Mouse (Mus musculus) forebrain, embryonic 13.5 days (tissue): ENCODE results near the gene Arl6. TPM values are rescaled to one million over a fixed set of nuclear protein-coding genes. Genes with fewer than 3 reads are reported as not detected.

Source experiments
- ATAC-seq: fragments of 200-750 bp; cut with Nextera tagmentation; 2 replicates; pipeline ENCODE4 v1.8.0; 2017
- H3K27ac ChIP-seq: fragments of 300-500 bp; sonication (generic); 2 replicates; pipeline ENCODE4 v1.5.1; 2015; ENCODE audit warnings: inconsistent platforms, mild to moderate bottlenecking, moderate library complexity
- H3K27me3 ChIP-seq: fragments of 300-500 bp; sonication (generic); 2 replicates; pipeline ENCODE4 v1.6.1; 2015; ENCODE audit warnings: mild to moderate bottlenecking, inconsistent platforms
- H3K36me3 ChIP-seq: fragments of 300-500 bp; sonication (generic); 2 replicates; pipeline ENCODE4 v1.6.1; 2015; ENCODE audit warnings: mild to moderate bottlenecking, inconsistent platforms; ENCODE audit not compliant: poor library complexity, severe bottlenecking
- H3K4me1 ChIP-seq: fragments of 300-500 bp; sonication (generic); 2 replicates; pipeline ENCODE4 v1.6.1; 2015; ENCODE audit warnings: inconsistent platforms
- H3K4me2 ChIP-seq: fragments of 300-500 bp; sonication (generic); 2 replicates; pipeline ENCODE4 v1.6.1; 2015; ENCODE audit warnings: inconsistent platforms, mild to moderate bottlenecking, moderate library complexity
- H3K4me3 ChIP-seq: fragments of 300-500 bp; sonication (generic); 2 replicates; pipeline ENCODE4 v1.5.1; 2015; ENCODE audit warnings: mild to moderate bottlenecking, inconsistent platforms
- H3K9ac ChIP-seq: fragments of 300-500 bp; sonication (generic); 2 replicates; pipeline ENCODE4 v1.6.1; 2015; ENCODE audit warnings: mild to moderate bottlenecking, inconsistent platforms
- H3K9me3 ChIP-seq: fragments of 300-500 bp; sonication (generic); replicated peaks from 2 replicates; pipeline ENCODE4 v1.6.1; 2016; ENCODE audit warnings: inconsistent platforms
- WGBS: fragments of 180-500 bp; shearing (Covaris S2); methylation state at CpG from one replicate; pipeline ENCODE4 v1.1.7; 2015; 5-methylcytosine and 5-hydroxymethylcytosine counted together
- polyA plus RNA-seq: library from polyadenylated mRNA; unstranded; fragments of >200 nt; fragmentation: Nextera tagmentation; extraction: Ambion mirVana; gene quantifications from 2 replicates; pipeline ENCODE4 v1.2.1, GENCODE M21; 2015

Arl6 gene
- polyA plus RNA-seq: 53.5 and 53.8 TPM in 2 replicates

- WGBS: 1% methylated on average over 46 of the region's 46 CpGs
- Histone ChIP-seq H3K4me3 (peak within 1 kb of the TSS; percentile 54), H3K9ac (peak within 1 kb of the TSS; percentile 72), H3K27me3 (no peaks in the 10 kb centered on the region), H3K4me1 (peaks cover 8% of the 10 kb centered on the region), H3K27ac (peak within 1 kb of the TSS; percentile 98), H3K36me3 (no peaks in the 10 kb centered on the region), H3K4me2 (peak within 1 kb of the TSS; percentile 66), H3K9me3 (no peaks in the 10 kb centered on the region)
- ATAC-seq: peak; percentile 98
These were observed at the start of gene Arl6 for GRCm38 (mm10) chr16:59639102-59639691. Gene Arl6 (minus strand): TSS chr16:59639391.

GRCm38 (mm10) chr16:59685135-59685534 is 45.9 kb upstream of the Arl6 start:
- WGBS: 74% methylated on average over 5 of the region's 5 CpGs
- Histone ChIP-seq H3K27ac (no peak overlapping the region), H3K27me3 (no peaks in the 10 kb centered on the region), H3K4me1 (no peaks in the 10 kb centered on the region), H3K36me3 (no peaks in the 10 kb centered on the region), H3K9ac (no peak overlapping the region), H3K4me3 (no peak overlapping the region), H3K9me3 (no peaks in the 10 kb centered on the region), H3K4me2 (no peak overlapping the region)
- ATAC-seq: no peak

GRCm38 (mm10) chr16:59683434-59683833 is 44.2 kb upstream of the Arl6 start:
- Histone ChIP-seq H3K36me3 (no peaks in the 10 kb centered on the region), H3K4me3 (no peak overlapping the region), H3K27me3 (no peaks in the 10 kb centered on the region), H3K4me1 (no peaks in the 10 kb centered on the region), H3K9me3 (no peaks in the 10 kb centered on the region), H3K9ac (no peak overlapping the region), H3K4me2 (peak overlapping the region; percentile 20; the same call in 1 of the 2 replicates), H3K27ac (no peak overlapping the region)
- WGBS: 6% methylated on average over 8 of the region's 8 CpGs
- ATAC-seq: peak; percentile 93

- H3K27ac ChIP-seq: no peak overlapping the region
- H3K27me3 ChIP-seq: no peaks in the 10 kb centered on the region
- H3K9me3 ChIP-seq: no peaks in the 10 kb centered on the region
- H3K4me3 ChIP-seq: no peak overlapping the region
- H3K36me3 ChIP-seq: no peaks in the 10 kb centered on the region
- no peaks in the 10 kb centered on the region for H3K4me1 ChIP-seq
- H3K9ac ChIP-seq: no peak overlapping the region
- H3K4me2 ChIP-seq: no peak overlapping the region
- 84% methylated on average over 8 of the region's 8 CpGs for WGBS
- ATAC-seq: no peak
These were observed 43.2 kb upstream of the Arl6 start for GRCm38 (mm10) chr16:59682216-59682891.

GRCm38 (mm10) chr16:59666938-59667337 is 27.7 kb upstream of the Arl6 start:
- no peak overlapping the region for H3K9ac ChIP-seq
- no peaks in the 10 kb centered on the region for H3K4me1 ChIP-seq
- no peaks in the 10 kb centered on the region for H3K9me3 ChIP-seq
- H3K4me3 ChIP-seq: no peak overlapping the region
- no peak overlapping the region for H3K27ac ChIP-seq
- H3K27me3 ChIP-seq: no peaks in the 10 kb centered on the region
- ATAC-seq: no peak
- 85% methylated on average over 2 of the region's 2 CpGs for WGBS
- H3K4me2 ChIP-seq: no peak overlapping the region
- H3K36me3 ChIP-seq: no peaks in the 10 kb centered on the region

GRCm38 (mm10) chr16:59643766-59644165 is 4.6 kb upstream of the Arl6 start:
- Histone ChIP-seq H3K4me3 (no peak overlapping the region), H3K27me3 (no peaks in the 10 kb centered on the region), H3K4me1 (no peaks in the 10 kb centered on the region), H3K4me2 (no peak overlapping the region), H3K36me3 (no peaks in the 10 kb centered on the region), H3K9me3 (no peaks in the 10 kb centered on the region), H3K27ac (no peak overlapping the region), H3K9ac (no peak overlapping the region)
- WGBS: 39% methylated on average over 2 of the region's 2 CpGs
- no peak for ATAC-seq

- H3K36me3 ChIP-seq: no peaks in the 10 kb centered on the region
- no peak for ATAC-seq
- peaks cover 8% of the 10 kb centered on the region for H3K4me1 ChIP-seq
- no peaks in the 10 kb centered on the region for H3K27me3 ChIP-seq
- no peak overlapping the region for H3K4me3 ChIP-seq
- H3K9me3 ChIP-seq: no peaks in the 10 kb centered on the region
- no peak overlapping the region for H3K27ac ChIP-seq
- H3K9ac ChIP-seq: no peak overlapping the region
- H3K4me2 ChIP-seq: no peak overlapping the region
- WGBS: 92% methylated on average over 3 of the region's 3 CpGs
These were observed 794 bp upstream of the Arl6 start for GRCm38 (mm10) chr16:59639985-59640384.

- Histone ChIP-seq H3K4me3 (no peak overlapping the region), H3K9me3 (no peaks in the 10 kb centered on the region), H3K9ac (no peak overlapping the region), H3K27ac (no peak overlapping the region), H3K4me2 (no peak overlapping the region), H3K27me3 (no peaks in the 10 kb centered on the region), H3K36me3 (peaks cover 9% of the 10 kb centered on the region), H3K4me1 (peaks cover 8% of the 10 kb centered on the region)
- ATAC-seq: no peak
- 85% methylated on average over 2 of the region's 2 CpGs for WGBS
These were observed 4.6 kb downstream of the Arl6 start for GRCm38 (mm10) chr16:59634598-59634997.

- ATAC-seq: no peak
- Histone ChIP-seq H3K27me3 (no peaks in the 10 kb centered on the region), H3K4me1 (no peaks in the 10 kb centered on the region), H3K27ac (no peak overlapping the region), H3K36me3 (no peaks in the 10 kb centered on the region), H3K9ac (no peak overlapping the region), H3K9me3 (no peaks in the 10 kb centered on the region), H3K4me2 (no peak overlapping the region), H3K4me3 (no peak overlapping the region)
- 99% methylated on average over 2 of the region's 2 CpGs for WGBS
These were observed 17.6 kb downstream of the Arl6 start for GRCm38 (mm10) chr16:59621554-59621953.

GRCm38 (mm10) chr16:59617167-59617566 is 22.0 kb downstream of the Arl6 start:
- peak; percentile 78 for ATAC-seq
- Histone ChIP-seq H3K9me3 (no peaks in the 10 kb centered on the region), H3K4me3 (no peak overlapping the region), H3K27me3 (no peaks in the 10 kb centered on the region), H3K4me1 (no peaks in the 10 kb centered on the region), H3K27ac (no peak overlapping the region), H3K36me3 (no peaks in the 10 kb centered on the region), H3K4me2 (no peak overlapping the region), H3K9ac (no peak overlapping the region)
- WGBS: 43% methylated on average over 3 of the region's 3 CpGs

GRCm38 (mm10) chr16:59615675-59616074 is 23.5 kb downstream of the Arl6 start:
- no peak overlapping the region for H3K27ac ChIP-seq

GRCm38 (mm10) chr16:59610750-59611149 is 28.4 kb downstream of the Arl6 start:
- no peak for ATAC-seq
- no peaks in the 10 kb centered on the region for H3K27me3 ChIP-seq
- H3K4me1 ChIP-seq: no peaks in the 10 kb centered on the region
- H3K36me3 ChIP-seq: peaks cover 4% of the 10 kb centered on the region; the same call in 1 of the 2 replicates
- WGBS: 79% methylated on average over 1 of the region's 1 CpGs
- H3K4me3 ChIP-seq: no peak overlapping the region
- H3K9ac ChIP-seq: no peak overlapping the region
- H3K27ac ChIP-seq: no peak overlapping the region
- H3K4me2 ChIP-seq: no peak overlapping the region
- H3K9me3 ChIP-seq: no peaks in the 10 kb centered on the region

More at GRCm38 (mm10) chr16:59615675-59616074, 23.5 kb downstream of the Arl6 start:
- no peaks in the 10 kb centered on the region for H3K9me3 ChIP-seq
- no peak overlapping the region for H3K9ac ChIP-seq
- WGBS: 85% methylated on average over 3 of the region's 3 CpGs
- H3K27me3 ChIP-seq: no peaks in the 10 kb centered on the region
- no peak overlapping the region for H3K4me3 ChIP-seq
- H3K4me1 ChIP-seq: no peaks in the 10 kb centered on the region
- H3K36me3 ChIP-seq: peaks cover 4% of the 10 kb centered on the region; the same call in 1 of the 2 replicates
- H3K4me2 ChIP-seq: no peak overlapping the region
- no peak for ATAC-seq
